ENCODE assay signal across 9 mouse cellular contexts in the genomic region with DNA sequence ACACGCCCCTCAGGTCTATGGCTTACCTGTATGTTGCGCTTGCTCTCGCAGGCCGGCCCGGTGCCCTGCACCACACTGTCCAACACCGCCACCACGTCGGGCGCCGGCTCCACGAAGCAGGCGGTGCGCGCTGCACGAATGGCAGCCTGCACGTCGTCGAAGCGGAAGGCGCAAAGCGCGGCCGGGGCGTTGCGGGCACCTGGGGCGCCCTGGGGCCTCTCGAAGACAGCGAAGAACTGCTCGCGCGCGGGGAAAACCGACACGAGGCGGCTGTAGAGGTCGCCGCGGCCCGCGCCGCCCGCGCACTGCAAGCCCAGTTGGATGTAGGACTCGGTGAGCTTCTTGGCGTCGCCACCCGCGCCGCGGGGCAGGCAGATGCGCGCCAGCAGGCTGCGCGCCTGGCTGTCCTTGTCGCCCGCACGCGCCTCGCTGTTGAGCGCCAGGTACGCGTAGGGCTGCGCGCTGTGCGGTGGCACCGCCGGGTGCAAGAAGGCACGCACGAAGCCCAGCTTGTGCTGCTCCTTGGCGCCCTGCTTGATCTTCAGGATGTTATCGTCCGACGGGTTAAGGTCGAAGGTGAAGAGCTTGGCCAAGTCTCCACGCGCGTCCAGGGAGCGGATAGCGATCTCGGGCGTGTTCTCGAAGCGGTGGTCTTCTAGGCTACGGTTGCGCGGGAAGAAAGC. TPM values are rescaled to one million over a fixed set of nuclear protein-coding genes. Genes with fewer than 3 reads are reported as not detected.
DNase-seq lines count a peak whose midpoint lies in the region; ATAC-seq lines count a peak whose summit lies in the region.
"Had no signal": no experiment of that assay in that cellular context is flagged by ENCODE, and none has a peak within 500 bp of the region (broad histone marks: within the 10 kb centered on the region; RNA-seq: fewer than 3 reads in every experiment).

No protein-coding gene starts in this region.

- H3K4me2 ChIP-seq in hindbrain, embryonic 15.5 days = peak overlapping the region; percentile 92

- peak overlapping the region; percentile 17; the same call in 1 of the 2 replicates for H3K9ac ChIP-seq in hindbrain, embryonic 15.5 days

- 2% methylated on average over 86 of the region's 86 CpGs for WGBS in hindbrain, embryonic 15.5 days
- 3% methylated on average over 86 of the region's 86 CpGs for WGBS in midbrain, embryonic 10.5 days

- no peak overlapping the region for H3K27ac ChIP-seq in hindbrain, embryonic 15.5 days (replicated peaks)
- peak overlapping the region; percentile 65 for H3K27ac ChIP-seq in midbrain, embryonic 10.5 days (replicated peaks)

- H3K4me3 ChIP-seq in hindbrain, embryonic 15.5 days = peak overlapping the region; percentile 51
- peak overlapping the region; percentile 63 for H3K4me3 ChIP-seq in midbrain, embryonic 10.5 days

- H3K27me3 ChIP-seq in hindbrain, embryonic 15.5 days = peaks cover 42% of the 10 kb centered on the region
- peaks cover 90% of the 10 kb centered on the region for H3K27me3 ChIP-seq in midbrain, embryonic 10.5 days (ENCODE audit: low read depth, poor library complexity, severe bottlenecking)

- peaks cover 24% of the 10 kb centered on the region for H3K4me1 ChIP-seq in hindbrain, embryonic 15.5 days (replicated peaks)
- H3K4me1 ChIP-seq in midbrain, embryonic 10.5 days = peaks cover 62% of the 10 kb centered on the region

- H3K9me3 ChIP-seq in hindbrain, embryonic 15.5 days = no peaks in the 10 kb centered on the region
- H3K9me3 ChIP-seq in midbrain, embryonic 10.5 days (replicated peaks) = no peaks in the 10 kb centered on the region

- ATAC-seq in hindbrain, embryonic 15.5 days (ENCODE audit: low FRiP score, low read depth) = no peak
- ATAC-seq in granulocyte monocyte progenitor cell, adult 5-6 weeks (replicated peaks; ENCODE audit: poor library complexity, severe bottlenecking) = no peak

- no peaks in the 10 kb centered on the region for H3K36me3 ChIP-seq in hindbrain, embryonic 15.5 days
- H3K36me3 ChIP-seq in midbrain, embryonic 10.5 days = no peaks in the 10 kb centered on the region

- peak; percentile 57 for DNase-seq in cerebellum, adult 9-11 months
- no peak for DNase-seq in cerebellum, adult 8-10 months
- DNase-seq in right cerebral cortex, postnatal 25 days = peak; percentile 57
- DNase-seq in right cerebral cortex, postnatal 36 days (ENCODE audit: low spot score in 2 of 2) = no peak
- DNase-seq in midbrain, embryonic 10.5 days (ENCODE audit: low spot score) = peak; percentile 45
- no peak for DNase-seq in layer of hippocampus, adult 11-12 months (ENCODE audit: low spot score)

RNA-seq across cellular contexts. Expression of a gene that starts 1.2 kb away (rescaled TPM):
- polyA plus RNA-seq in hindbrain, embryonic 15.5 days (2015; fragmentation: Nextera tagmentation; extraction: Ambion mirVana) = 10.8 and 12.7 TPM in 2 replicates
- 18.1 and 18.9 TPM in 2 replicates for polyA plus RNA-seq in midbrain, embryonic 10.5 days (2016; fragmentation: Nextera tagmentation; extraction: Ambion mirVana)
- total RNA-seq in granulocyte monocyte progenitor cell, adult 5-6 weeks (2014; fragmentation: Nextera tagmentation) = 29.1 and 38.2 TPM in 2 replicates
- total RNA-seq in granulocyte monocyte progenitor cell, adult 5-6 weeks (2017) = 43.3 and 46.6 TPM in 2 replicates

RNA-seq across cellular contexts. Expression of a gene that starts 48.9 kb away (rescaled TPM):
- polyA plus RNA-seq in hindbrain, embryonic 15.5 days (2015; fragmentation: Nextera tagmentation; extraction: Ambion mirVana) = not detected in 2 replicates
- not detected in 2 replicates for polyA plus RNA-seq in midbrain, embryonic 10.5 days (2016; fragmentation: Nextera tagmentation; extraction: Ambion mirVana)
- total RNA-seq in granulocyte monocyte progenitor cell, adult 5-6 weeks (2014; fragmentation: Nextera tagmentation) = not detected in 2 replicates
- total RNA-seq in granulocyte monocyte progenitor cell, adult 5-6 weeks (2017) = not detected in 2 replicates
- total RNA-seq: layer of hippocampus, postnatal 10 days had no signal

Comparison
In these comparisons a context has a peak if more than half of its experiments do, and no peak if none do; other contexts are left out.
1. DNase-seq: peak in cerebellum, adult 9-11 months (single experiment), right cerebral cortex, postnatal 25 days (single experiment) and midbrain, embryonic 10.5 days (single experiment); none in cerebellum, adult 8-10 months (single experiment), right cerebral cortex, postnatal 36 days (0 of 2) and layer of hippocampus, adult 11-12 months (single experiment).